Mouse (Mus musculus) CD4-positive, CD25-positive, alpha-beta regulatory T cell, adult 2 months (primary cell): Measurements from ENCODE around the gene Eya3.
"Not testable (repeated sequence)": the region's sequence is repeated elsewhere in the genome, so short reads cannot be mapped to it uniquely, and the experiment has no call there.

ENCODE experiments used
- DNase-seq: peaks from one replicate; pipeline ENCODE4 v3.0.0-alpha.2; 2012; ENCODE audit warnings: low read depth, low spot score

Gene Eya3

GRCm38 (mm10) chr4:132647439-132647838 lies 8.7 kb downstream of the Eya3 start:
- DNase-seq: peak; percentile 47

GRCm38 (mm10) chr4:132649271-132649999 lies 10.6 kb downstream of the Eya3 start:
- DNase-seq: no peak

- no peak for DNase-seq
Observed at GRCm38 (mm10) chr4:132652842-132653241, 14.1 kb downstream of the Eya3 start.

- no peak for DNase-seq
Observed at GRCm38 (mm10) chr4:132653799-132654198, 15.0 kb downstream of the Eya3 start.

GRCm38 (mm10) chr4:132655290-132655689 lies 16.5 kb downstream of the Eya3 start:
- DNase-seq: peak; percentile 74

- DNase-seq: peak; percentile 87
Observed at GRCm38 (mm10) chr4:132659106-132659505, 20.3 kb downstream of the Eya3 start.

- no peak for DNase-seq
Observed at GRCm38 (mm10) chr4:132672697-132673096, 33.9 kb downstream of the Eya3 start.

GRCm38 (mm10) chr4:132676771-132677539 lies 38.2 kb downstream of the Eya3 start:
- peak; percentile 85 for DNase-seq

- DNase-seq: no peak
Observed at GRCm38 (mm10) chr4:132689634-132690033, 50.8 kb downstream of the Eya3 start.

GRCm38 (mm10) chr4:132693366-132693765 lies 54.6 kb downstream of the Eya3 start:
- no peak for DNase-seq

GRCm38 (mm10) chr4:132702076-132702475 lies 63.3 kb downstream of the Eya3 start:
- no peak for DNase-seq

GRCm38 (mm10) chr4:132706885-132707284 lies 68.1 kb downstream of the Eya3 start:
- DNase-seq: no peak

- DNase-seq: no peak
Observed at GRCm38 (mm10) chr4:132713181-132713580, 74.4 kb downstream of the Eya3 start.

GRCm38 (mm10) chr4:132718251-132718650 lies 79.5 kb downstream of the Eya3 start:
- DNase-seq: no peak

- no peak for DNase-seq
Observed at GRCm38 (mm10) chr4:132728233-132728632, 89.4 kb downstream of the Eya3 start.

- DNase-seq: peak; percentile 10
Observed at GRCm38 (mm10) chr4:132731616-132732015, 92.8 kb downstream of the Eya3 start.

GRCm38 (mm10) chr4:132732148-132732684 lies 93.4 kb downstream of the Eya3 start, which contains the start of gene Xkr8:
Xkr8 (minus strand) TSS chr4:132732546.
- DNase-seq: peak; percentile 88

- DNase-seq: peak; percentile 11
Observed at GRCm38 (mm10) chr4:132733071-132733770, 94.4 kb downstream of the Eya3 start.

- DNase-seq: no peak
Observed at GRCm38 (mm10) chr4:132734766-132735165, 96.0 kb downstream of the Eya3 start.

- DNase-seq: no peak
Observed at GRCm38 (mm10) chr4:132735389-132735788, 96.6 kb downstream of the Eya3 start.

GRCm38 (mm10) chr4:132735894-132736293 lies 97.1 kb downstream of the Eya3 start:
- DNase-seq: peak; percentile 15

GRCm38 (mm10) chr4:132737154-132737553 lies 98.4 kb downstream of the Eya3 start:
- not testable (repeated sequence) for DNase-seq
